Mouse (Mus musculus) kidney, postnatal 0 days (tissue): ENCODE measurements around the gene Mrtfa. TPM values are rescaled to one million over a fixed set of nuclear protein-coding genes. Genes with fewer than 3 reads are reported as not detected.

Experiments used
- ATAC-seq: fragments of 200-750 bp; cut with Nextera tagmentation; replicated peaks from 2 replicates; pipeline ENCODE4 v1.8.0; 2017; ENCODE audit warnings: low read depth, moderate number of reproducible peaks, moderate TSS enrichment, moderate library complexity; ENCODE audit not compliant: low FRiP score
- DNase-seq: peaks from one replicate; pipeline ENCODE4 v3.0.0-alpha.2; 2016; ENCODE audit warnings: low spot score
- H3K27ac ChIP-seq: fragments of 300-500 bp; sonication (generic); 2 replicates; pipeline ENCODE4 v1.5.1; 2014; ENCODE audit warnings: mild to moderate bottlenecking
- H3K27me3 ChIP-seq: fragments of 300-500 bp; sonication (generic); 2 replicates; pipeline ENCODE4 v1.6.1; 2014; ENCODE audit warnings: low read length, mixed read lengths; ENCODE audit not compliant: insufficient read depth
- H3K36me3 ChIP-seq: fragments of 300-500 bp; sonication (generic); 2 replicates; pipeline ENCODE4 v1.6.1; 2014; ENCODE audit warnings: low read length, mixed read lengths; ENCODE audit not compliant: insufficient read depth
- H3K4me1 ChIP-seq: fragments of 300-500 bp; sonication (generic); replicated peaks from 2 replicates; pipeline ENCODE4 v1.6.1; 2014; ENCODE audit warnings: antibody characterized with exemption, low read length, mixed read lengths; ENCODE audit not compliant: insufficient read depth
- H3K4me2 ChIP-seq: fragments of 300-500 bp; sonication (generic); 2 replicates; pipeline ENCODE4 v1.6.1; 2014; ENCODE audit warnings: mild to moderate bottlenecking, low read length, moderate library complexity, mixed read lengths
- H3K4me3 ChIP-seq: fragments of 300-500 bp; sonication (generic); replicated peaks from 2 replicates; pipeline ENCODE4 v1.5.1; 2014; ENCODE audit warnings: low read depth, low read length
- H3K9ac ChIP-seq: fragments of 300-500 bp; sonication (generic); 2 replicates; pipeline ENCODE4 v1.6.1; 2014; ENCODE audit warnings: low read depth, low read length
- H3K9me3 ChIP-seq: fragments of 300-500 bp; sonication (generic); replicated peaks from 2 replicates; pipeline ENCODE4 v1.6.1; 2016; ENCODE audit warnings: low read length, inconsistent platforms, mixed read lengths
- CTCF ChIP-seq: IDR thresholded peaks from 2 replicates; pipeline ENCODE4 v1.5.1; 2016; ENCODE audit warnings: antibody characterized with exemption, low read depth, mild to moderate bottlenecking, moderate library complexity
- WGBS: fragments of 180-500 bp; shearing (Covaris S2); extraction: QIAGEN DNeasy Blood & Tissue Kit; methylation state at CpG from one replicate; pipeline ENCODE4 v1.1.7; 2014; 5-methylcytosine and 5-hydroxymethylcytosine counted together
- polyA plus RNA-seq: library from polyadenylated mRNA; unstranded; fragments of >200 nt; fragmentation: Nextera tagmentation; extraction: Ambion mirVana; gene quantifications from 2 replicates; pipeline ENCODE4 v1.2.1, GENCODE M21; 2015

Gene Mrtfa
- polyA plus RNA-seq, 1 experiment from 2014 or later: 14.1 TPM

DNA sequence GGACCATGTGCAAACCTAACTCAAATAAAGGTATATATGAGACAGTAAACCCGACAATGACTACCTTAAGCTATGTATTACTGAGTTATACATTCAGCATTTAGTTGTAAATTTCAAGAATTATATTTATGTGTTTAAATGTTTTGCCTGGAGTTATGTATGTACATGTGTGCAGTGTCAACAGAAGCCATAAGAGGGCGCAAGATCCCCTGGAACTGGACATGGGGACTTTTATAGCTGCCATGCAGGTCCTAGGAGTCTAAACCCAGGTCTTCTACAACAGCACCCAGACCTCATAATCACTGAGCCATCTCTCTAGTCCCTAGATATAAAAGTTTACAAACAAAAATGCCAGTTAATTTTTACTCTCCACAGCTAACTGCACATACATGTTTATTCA is 117.8 kb downstream of the Mrtfa start:
- ATAC-seq (no peak), DNase-seq (peak; percentile 68)
- Histone ChIP-seq H3K36me3 (no peaks in the 10 kb centered on the region), H3K27me3 (no peaks in the 10 kb centered on the region), H3K4me3 (no peak overlapping the region), H3K9me3 (no peaks in the 10 kb centered on the region), H3K27ac (no peak overlapping the region; the same call in 1 of the 2 replicates), H3K4me1 (no peaks in the 10 kb centered on the region), H3K4me2 (no peak overlapping the region), H3K9ac (no peak overlapping the region)
- peak; percentile 78 for TF ChIP-seq CTCF
- 85% methylated on average over 2 of the region's 2 CpGs for WGBS

DNA sequence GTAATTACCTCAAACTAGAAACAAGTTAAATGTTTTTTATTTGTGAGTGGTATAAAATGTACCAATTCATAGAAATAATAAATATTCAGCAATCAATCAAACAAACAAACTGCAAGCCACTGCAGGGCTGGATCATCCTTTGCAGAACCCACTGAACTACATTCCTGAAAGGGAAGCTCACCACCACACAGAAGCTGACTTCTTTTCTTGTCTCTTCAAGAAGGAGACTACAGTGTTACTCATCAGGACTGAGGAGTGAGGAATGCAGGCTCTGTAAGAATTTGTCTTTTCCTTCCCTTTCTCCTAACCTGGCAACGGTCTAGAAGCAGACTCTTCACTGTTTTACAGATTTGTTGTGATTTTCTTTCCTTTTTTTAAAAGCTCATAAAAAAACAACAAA is 120.1 kb downstream of the Mrtfa start:
- DNase-seq (no peak), ATAC-seq (no peak)

GRCm38 (mm10) chr15:81068641-81069381 is 121.7 kb downstream of the Mrtfa start:
- TF ChIP-seq CTCF: no peak
- H3K9ac ChIP-seq: no peak overlapping the region
- H3K9me3 ChIP-seq: no peaks in the 10 kb centered on the region
- H3K27ac ChIP-seq: no peak overlapping the region
- no peaks in the 10 kb centered on the region for H3K27me3 ChIP-seq
- ATAC-seq (no peak), DNase-seq (no peak)
- H3K36me3 ChIP-seq: no peaks in the 10 kb centered on the region
- no peak overlapping the region for H3K4me2 ChIP-seq
- H3K4me3 ChIP-seq: no peak overlapping the region
- 95% methylated on average over 5 of the region's 5 CpGs for WGBS
- no peaks in the 10 kb centered on the region for H3K4me1 ChIP-seq

More for the DNA sequence above, 120.1 kb downstream of the Mrtfa start:
- Histone ChIP-seq H3K9ac (no peak overlapping the region), H3K36me3 (no peaks in the 10 kb centered on the region), H3K9me3 (no peaks in the 10 kb centered on the region), H3K4me3 (no peak overlapping the region), H3K27me3 (no peaks in the 10 kb centered on the region), H3K27ac (no peak overlapping the region), H3K4me1 (no peaks in the 10 kb centered on the region), H3K4me2 (no peak overlapping the region)
- TF ChIP-seq CTCF: no peak
- 75% methylated on average over 1 of the region's 1 CpGs for WGBS

GRCm38 (mm10) chr15:81067761-81068160 is 122.8 kb downstream of the Mrtfa start:
- TF ChIP-seq CTCF: no peak
- DNase-seq: no peak
- H3K9me3 ChIP-seq: no peaks in the 10 kb centered on the region
- H3K4me1 ChIP-seq: peaks cover 4% of the 10 kb centered on the region
- H3K9ac ChIP-seq: no peak overlapping the region
- H3K27me3 ChIP-seq: no peaks in the 10 kb centered on the region
- H3K4me3 ChIP-seq: no peak overlapping the region
- no peaks in the 10 kb centered on the region for H3K36me3 ChIP-seq
- no peak for ATAC-seq
- H3K27ac ChIP-seq: no peak overlapping the region
- WGBS: 91% methylated on average over 3 of the region's 3 CpGs
- no peak overlapping the region for H3K4me2 ChIP-seq

- DNase-seq: no peak
- Histone ChIP-seq H3K9ac (no peak overlapping the region), H3K4me1 (peaks cover 11% of the 10 kb centered on the region), H3K27ac (no peak overlapping the region), H3K27me3 (no peaks in the 10 kb centered on the region), H3K4me2 (no peak overlapping the region), H3K4me3 (no peak overlapping the region), H3K9me3 (no peaks in the 10 kb centered on the region), H3K36me3 (no peaks in the 10 kb centered on the region)
- ATAC-seq: no peak
- WGBS: 68% methylated on average over 5 of the region's 5 CpGs
- TF ChIP-seq CTCF: no peak
Observed at GRCm38 (mm10) chr15:81066976-81067375, 123.6 kb downstream of the Mrtfa start.

GRCm38 (mm10) chr15:81064661-81065060 is 125.9 kb downstream of the Mrtfa start:
- TF ChIP-seq CTCF: no peak
- Histone ChIP-seq H3K4me2 (no peak overlapping the region), H3K4me3 (no peak overlapping the region), H3K36me3 (no peaks in the 10 kb centered on the region), H3K9ac (no peak overlapping the region), H3K27me3 (no peaks in the 10 kb centered on the region), H3K4me1 (peaks cover 20% of the 10 kb centered on the region), H3K9me3 (no peaks in the 10 kb centered on the region), H3K27ac (no peak overlapping the region)
- DNase-seq (no peak), ATAC-seq (no peak)
- WGBS: 94% methylated on average over 4 of the region's 4 CpGs

GRCm38 (mm10) chr15:81064143-81064542 is 126.4 kb downstream of the Mrtfa start:
- peaks cover 20% of the 10 kb centered on the region for H3K4me1 ChIP-seq
- H3K27me3 ChIP-seq: no peaks in the 10 kb centered on the region
- no peak for ATAC-seq
- TF ChIP-seq CTCF: peak; percentile 86
- no peak overlapping the region for H3K4me2 ChIP-seq
- 23% methylated on average over 1 of the region's 1 CpGs for WGBS
- no peak overlapping the region for H3K9ac ChIP-seq
- H3K4me3 ChIP-seq: no peak overlapping the region
- H3K27ac ChIP-seq: no peak overlapping the region
- H3K9me3 ChIP-seq: no peaks in the 10 kb centered on the region
- no peaks in the 10 kb centered on the region for H3K36me3 ChIP-seq
- DNase-seq: peak; percentile 81
